Mouse (Mus musculus) spleen, adult 2 months (tissue): ENCODE results near the gene Zfp423.

Source experiments
- CTCF ChIP-seq: fragments of 200-500 bp; IDR thresholded peaks from 2 replicates; pipeline ENCODE4 v1.5.1; 2011; ENCODE audit warnings: mild to moderate bottlenecking, inconsistent platforms; ENCODE audit not compliant: insufficient read depth, insufficient read length, insufficient replicate concordance; ENCODE audit errors: extremely low read depth
- POLR2A ChIP-seq: fragments of 200-500 bp; IDR thresholded peaks from 2 replicates; pipeline ENCODE4 v1.6.1; 2011; ENCODE audit warnings: low read depth, low read length, inconsistent platforms

DNA sequence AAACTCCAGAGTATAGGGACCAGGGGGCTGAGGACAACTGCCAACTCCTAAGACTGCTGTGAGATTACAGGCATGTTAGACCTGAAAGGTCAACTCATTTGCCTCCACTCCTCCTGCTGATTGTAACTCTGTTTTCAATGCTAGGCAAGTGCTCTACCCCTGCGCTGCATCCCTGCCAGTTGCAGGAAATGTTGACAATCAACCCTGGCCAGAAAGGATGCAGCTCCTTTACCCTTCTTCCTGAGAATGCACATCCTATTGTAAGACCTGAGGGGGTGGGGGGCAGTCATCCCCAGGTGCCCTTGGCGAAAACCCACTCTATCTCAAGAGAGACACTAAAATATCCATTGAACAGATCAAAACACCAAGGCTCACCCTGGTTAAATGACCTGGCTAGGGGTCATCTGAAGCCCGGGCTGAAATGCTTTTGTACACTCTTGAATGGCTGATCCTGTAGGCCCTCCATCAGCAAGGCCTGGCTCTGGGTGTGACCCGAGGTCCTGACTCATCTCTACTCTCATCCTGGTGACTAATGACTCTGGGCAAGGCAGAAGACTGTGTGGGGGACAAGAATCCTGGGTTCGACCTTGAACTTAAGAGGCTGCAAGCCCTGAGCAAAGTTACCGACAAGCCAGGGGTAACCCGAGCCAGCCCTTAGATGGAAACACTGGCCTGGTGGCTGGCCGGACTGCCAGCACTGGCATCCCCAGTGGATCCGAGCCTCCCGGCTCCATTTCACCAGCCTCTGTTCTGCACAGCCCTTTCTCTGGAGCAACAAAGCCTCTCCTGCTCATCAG lies 32.2 kb downstream of the Zfp423 start:
- TF ChIP-seq CTCF (no peak), POLR2A (no peak)
